Mouse (Mus musculus): Measurements from ENCODE around the gene Dnmt3b. TPM values are rescaled to one million over a fixed set of nuclear protein-coding genes. Genes with fewer than 3 reads are reported as not detected.
A peak's percentile ranks its signal among the peaks of the same experiment; 100 is the strongest.

Dnmt3b gene
- total and polyA plus RNA-seq, 3 experiments = 5.3 to 9.4 (median 8.4) TPM

GRCm38 (mm10) chr2:153609548-153609947 is 39.7 kb upstream of the Dnmt3b start:
- Histone ChIP-seq H3K36me3 (replicated peaks in 1 of 2; ENCODE audit: control insufficient read depth in 1 of 2, insufficient read depth in 1 of 2, low read length in 1 of 2) (no peaks in the 10 kb centered on the region), H3K4me1 (ENCODE audit: control insufficient read depth in 1 of 2, insufficient read depth in 2 of 2) (peaks cover 0 to 21% of the 10 kb centered on the region in 2 experiments; a peak in 3 of 4 replicates), H3K4me2 (ENCODE audit: insufficient read depth, low read depth, poor library complexity, severe bottlenecking) (no peak overlapping the region), H3K9me3 (replicated peaks; ENCODE audit: low read length) (no peaks in the 10 kb centered on the region), H3K79me2 (replicated peaks; ENCODE audit: control insufficient read depth, extremely low read depth, insufficient read depth, poor library complexity, severe bottlenecking) (no peaks in the 10 kb centered on the region), H3K9ac (ENCODE audit: insufficient read depth, low read depth) (no peak overlapping the region), H3K27me3 (replicated peaks) (no peaks in the 10 kb centered on the region), H3K4me3 (replicated peaks in 1 of 3; ENCODE audit: low read depth in 2 of 3, low read length in 2 of 3, poor library complexity in 1 of 3) (no peak overlapping the region), H3K27ac (ENCODE audit: insufficient read depth, low read depth) (no peak overlapping the region)
- in situ Hi-C loops (cut with MboI; ENCODE audit: low pct_ligation_motif_present, low pct_unique_long_range_greater_than_20kb, low sequenced_read_pairs) = no loop called here
- peak; percentile 75 for DNase-seq (ENCODE audit: extremely low read depth)
- TF ChIP-seq MAZ (IDR thresholded peaks at IDR 0.05; ENCODE audit: low read depth, low read length) (peak; percentile 55; the same call in 1 of the 2 replicates), TCF12 (IDR thresholded peaks at IDR 0.05; ENCODE audit: low read depth, low read length) (peak; percentile 45; the same call in 1 of the 2 replicates), UBTF (IDR thresholded peaks at IDR 0.05; ENCODE audit: low read depth, low read length) (no peak), CTCF (conservative IDR thresholded peaks at IDR 0.05 in 1 of 2, IDR thresholded peaks at IDR 0.05 in 1 of 2; ENCODE audit: low read depth in 2 of 2, low read length in 2 of 2) (peak; percentile 54 to 92), SMC3 (IDR thresholded peaks at IDR 0.05; ENCODE audit: low read depth, low read length) (peak; percentile 49), NRF1 (IDR thresholded peaks at IDR 0.05; ENCODE audit: low read depth, low read length) (peak; percentile 34; the same call in 1 of the 2 replicates), NELFE (IDR thresholded peaks at IDR 0.05; ENCODE audit: low read depth, low read length) (0 out of 2 replicates have a peak, but pooled peaks have one; percentile 17), E2F4 (IDR thresholded peaks at IDR 0.05; ENCODE audit: insufficient replicate concordance, low read depth, low read length) (no peak), RAD21 (IDR thresholded peaks at IDR 0.05; ENCODE audit: low read depth, low read length) (peak; percentile 70)
- dilution Hi-C loops (cut with MboI; ENCODE audit: extremely low pct_ligation_motif_present, extremely low pct_unique_long_range_greater_than_20kb, low sequenced_read_pairs) = no loop called here

- Histone ChIP-seq H3K9ac (ENCODE audit: insufficient read depth, low read depth) (no peak overlapping the region), H3K36me3 (replicated peaks in 1 of 2; ENCODE audit: control insufficient read depth in 1 of 2, insufficient read depth in 1 of 2, low read length in 1 of 2) (peaks cover 4 to 6% of the 10 kb centered on the region in 2 experiments), H3K79me2 (replicated peaks; ENCODE audit: control insufficient read depth, extremely low read depth, insufficient read depth, poor library complexity, severe bottlenecking) (no peaks in the 10 kb centered on the region), H3K27ac (ENCODE audit: insufficient read depth, low read depth) (no peak overlapping the region), H3K4me2 (ENCODE audit: insufficient read depth, low read depth, poor library complexity, severe bottlenecking) (no peak overlapping the region), H3K4me1 (ENCODE audit: control insufficient read depth in 1 of 2, insufficient read depth in 2 of 2) (peaks cover 0 to 21% of the 10 kb centered on the region in 2 experiments; a peak in 3 of 4 replicates), H3K27me3 (replicated peaks) (no peaks in the 10 kb centered on the region), H3K9me3 (replicated peaks; ENCODE audit: low read length) (no peaks in the 10 kb centered on the region), H3K4me3 (replicated peaks in 1 of 3; ENCODE audit: low read depth in 2 of 3, low read length in 2 of 3, poor library complexity in 1 of 3) (no peak overlapping the region)
- TF ChIP-seq ZKSCAN1 (IDR thresholded peaks at IDR 0.05; ENCODE audit: borderline replicate concordance, low read depth, low read length) = no peak
- TF ChIP-seq USF2 (conservative IDR thresholded peaks at IDR 0.05; ENCODE audit: low read depth, low read length) = no peak
- no peak for TF ChIP-seq SMC3 (IDR thresholded peaks at IDR 0.05; ENCODE audit: low read depth, low read length)
- TF ChIP-seq PAX5 (IDR thresholded peaks at IDR 0.05; ENCODE audit: low read length) = no peak
- no peak for TF ChIP-seq NRF1 (IDR thresholded peaks at IDR 0.05; ENCODE audit: low read depth, low read length)
- TF ChIP-seq ETS1 (conservative IDR thresholded peaks at IDR 0.05; ENCODE audit: low read depth, low read length) = no peak
- TF ChIP-seq MXI1 (IDR thresholded peaks at IDR 0.05; ENCODE audit: low read depth, low read length) = no peak
- TF ChIP-seq KAT2A (IDR thresholded peaks at IDR 0.05; ENCODE audit: insufficient replicate concordance, low read length) = no peak
- no peak for TF ChIP-seq MAZ (IDR thresholded peaks at IDR 0.05; ENCODE audit: low read depth, low read length)
- no peak for TF ChIP-seq TBP (conservative IDR thresholded peaks at IDR 0.05; ENCODE audit: low read depth, low read length)
- TF ChIP-seq ZC3H11A (IDR thresholded peaks at IDR 0.05; ENCODE audit: low read depth, low read length) = no peak
- no peak for TF ChIP-seq ZMIZ1 (IDR thresholded peaks at IDR 0.05; ENCODE audit: low read depth, low read length)
- no peak for TF ChIP-seq CTCF (conservative IDR thresholded peaks at IDR 0.05 in 1 of 2, IDR thresholded peaks at IDR 0.05 in 1 of 2; ENCODE audit: low read depth in 2 of 2, low read length in 2 of 2)
- TF ChIP-seq HCFC1 (IDR thresholded peaks at IDR 0.05; ENCODE audit: low read depth, low read length) = no peak
- TF ChIP-seq USF1 (IDR thresholded peaks at IDR 0.05; ENCODE audit: low read depth, low read length) = no peak
- TF ChIP-seq JUN (IDR thresholded peaks at IDR 0.05; ENCODE audit: insufficient read depth, low read depth, low read length) = no peak
- no peak for TF ChIP-seq UBTF (IDR thresholded peaks at IDR 0.05; ENCODE audit: low read depth, low read length)
- TF ChIP-seq RAD21 (IDR thresholded peaks at IDR 0.05; ENCODE audit: low read depth, low read length) = no peak
- dilution Hi-C loops (cut with MboI; ENCODE audit: extremely low pct_ligation_motif_present, extremely low pct_unique_long_range_greater_than_20kb, low sequenced_read_pairs) = no loop called here
- in situ Hi-C loops (cut with MboI; ENCODE audit: low pct_ligation_motif_present, low pct_unique_long_range_greater_than_20kb, low sequenced_read_pairs) = no loop called here
- no peak for DNase-seq (ENCODE audit: extremely low read depth)
Measured at GRCm38 (mm10) chr2:153610426-153611240, 38.6 kb upstream of the Dnmt3b start.
